Mouse (Mus musculus): ENCODE results near the gene Rnf115. TPM values are rescaled to one million over a fixed set of nuclear protein-coding genes. Genes with fewer than 3 reads are reported as not detected.

Rnf115 gene
- total RNA-seq, 2 experiments from 2014 or later = 64.1 to 67.2 TPM

GRCm38 (mm10) chr3:96746829-96747228, 19.4 kb downstream of the Rnf115 start:
- DNase-seq (ENCODE audit: extremely low spot score in 1 of 2, low spot score in 2 of 2) = no peak
- intact Hi-C loops (cut with DNase I) = no loop called here

GRCm38 (mm10) chr3:96755935-96756334, 28.5 kb downstream of the Rnf115 start:
- intact Hi-C loops (cut with DNase I) = no loop called here
- no peak for DNase-seq (ENCODE audit: extremely low spot score in 1 of 2, low spot score in 2 of 2)

GRCm38 (mm10) chr3:96757691-96758090, 30.2 kb downstream of the Rnf115 start:
- intact Hi-C loops (cut with DNase I) = no loop called here
- no peak for DNase-seq (ENCODE audit: extremely low spot score in 1 of 2, low spot score in 2 of 2)

GRCm38 (mm10) chr3:96759695-96760094, 32.2 kb downstream of the Rnf115 start:
- no peak for DNase-seq (ENCODE audit: extremely low spot score in 1 of 2, low spot score in 2 of 2)
- intact Hi-C loops (cut with DNase I) = no loop called here

GRCm38 (mm10) chr3:96764528-96764927, 37.1 kb downstream of the Rnf115 start:
- DNase-seq (ENCODE audit: extremely low spot score in 1 of 2, low spot score in 2 of 2) = no peak
- intact Hi-C loops (cut with DNase I) = no loop called here

GRCm38 (mm10) chr3:96769971-96770370, 42.5 kb downstream of the Rnf115 start:
- no peak for DNase-seq (ENCODE audit: extremely low spot score in 1 of 2, low spot score in 2 of 2)
- intact Hi-C loops (cut with DNase I) = no loop called here

GRCm38 (mm10) chr3:96772949-96773348, 45.5 kb downstream of the Rnf115 start:
- no peak for DNase-seq (ENCODE audit: extremely low spot score in 1 of 2, low spot score in 2 of 2)
- intact Hi-C loops (cut with DNase I) = no loop called here

- DNase-seq (ENCODE audit: extremely low spot score in 1 of 2, low spot score in 2 of 2) = no peak
- intact Hi-C loops (cut with DNase I) = no loop called here
Observed at GRCm38 (mm10) chr3:96777120-96777519, 49.7 kb downstream of the Rnf115 start.

GRCm38 (mm10) chr3:96782236-96782635, 54.8 kb downstream of the Rnf115 start:
- no peak for DNase-seq (ENCODE audit: extremely low spot score in 1 of 2, low spot score in 2 of 2)
- intact Hi-C loops (cut with DNase I) = no loop called here

- no peak for DNase-seq (ENCODE audit: extremely low spot score in 1 of 2, low spot score in 2 of 2)
- intact Hi-C loops (cut with DNase I) = no loop called here
Observed at GRCm38 (mm10) chr3:96787784-96788183, 60.3 kb downstream of the Rnf115 start.

- DNase-seq (ENCODE audit: extremely low spot score in 1 of 2, low spot score in 2 of 2) = no peak
Observed at GRCm38 (mm10) chr3:96788506-96788905, 61.0 kb downstream of the Rnf115 start.

GRCm38 (mm10) chr3:96800254-96800653, 72.8 kb downstream of the Rnf115 start:
- no peak for DNase-seq (ENCODE audit: extremely low spot score in 1 of 2, low spot score in 2 of 2)
- intact Hi-C loops (cut with DNase I) = no loop called here

More at GRCm38 (mm10) chr3:96788506-96788905, 61.0 kb downstream of the Rnf115 start:
- intact Hi-C loops (cut with DNase I) = no loop called here

- no peak for DNase-seq (ENCODE audit: extremely low spot score in 1 of 2, low spot score in 2 of 2)
- intact Hi-C loops (cut with DNase I) = no loop called here
Observed at GRCm38 (mm10) chr3:96802214-96802613, 74.8 kb downstream of the Rnf115 start.

- DNase-seq (ENCODE audit: extremely low spot score in 1 of 2, low spot score in 2 of 2) = no peak
- intact Hi-C loops (cut with DNase I) = no loop called here
Observed at GRCm38 (mm10) chr3:96808136-96808535, 80.7 kb downstream of the Rnf115 start.

GRCm38 (mm10) chr3:96808651-96809050, 81.2 kb downstream of the Rnf115 start:
- intact Hi-C loops (cut with DNase I) = no loop called here
- DNase-seq (ENCODE audit: extremely low spot score in 1 of 2, low spot score in 2 of 2) = no peak

- no peak for DNase-seq (ENCODE audit: extremely low spot score in 1 of 2, low spot score in 2 of 2)
- intact Hi-C loops (cut with DNase I) = no loop called here
Observed at GRCm38 (mm10) chr3:96811232-96811631, 83.8 kb downstream of the Rnf115 start.

- intact Hi-C loops (cut with DNase I) = no loop called here
- peak; percentile 35 to 84 for DNase-seq (ENCODE audit: extremely low spot score in 1 of 2, low spot score in 2 of 2)
Observed at GRCm38 (mm10) chr3:96812395-96813091, 85.1 kb downstream of the Rnf115 start.

- DNase-seq (ENCODE audit: extremely low spot score in 1 of 2, low spot score in 2 of 2) = peak in 1 of 2 experiments; percentile 19
- intact Hi-C loops (cut with DNase I) = no loop called here
Observed at GRCm38 (mm10) chr3:96813106-96813505, 85.6 kb downstream of the Rnf115 start.

- intact Hi-C loops (cut with DNase I) = no loop called here
- DNase-seq (ENCODE audit: extremely low spot score in 1 of 2, low spot score in 2 of 2) = no peak
Observed at GRCm38 (mm10) chr3:96813591-96814244, 86.3 kb downstream of the Rnf115 start.

GRCm38 (mm10) chr3:96814342-96814741, 86.9 kb downstream of the Rnf115 start:
- intact Hi-C loops (cut with DNase I) = no loop called here
- DNase-seq (ENCODE audit: extremely low spot score in 1 of 2, low spot score in 2 of 2) = no peak

Data from left cerebral cortex, postnatal 10 days (tissue).